Mouse (Mus musculus): ENCODE results near the gene Smad6. TPM values are rescaled to one million over a fixed set of nuclear protein-coding genes. Genes with fewer than 3 reads are reported as not detected.

Smad6 gene
- 10 to 100 TPM; 15.0 to 16.9 TPM for total RNA-seq (2021)
- long read RNA-seq, experiment 1, transcript Smad6-201 (4 exons, 2,971 nt), result major isoform, 31 of 40 reads
- long read RNA-seq, experiment 1, partial matches to known transcripts, result 3 of 40 reads
- long read RNA-seq, experiment 1, other reads (novel, unspliced or antisense), result 6 of 40 reads
- long read RNA-seq, experiment 2, transcript Smad6-201 (4 exons, 2,971 nt), result major isoform, 17 of 23 reads
- long read RNA-seq, experiment 2, partial matches to known transcripts, result 0 of 23 reads
- long read RNA-seq, experiment 2, other reads (novel, unspliced or antisense), result 6 of 23 reads

- peak; percentile 95 for DNase-seq
These were observed at the start of gene Smad6 for GRCm38 (mm10) chr9:64021853-64022561. Gene Smad6 (minus strand): TSS chr9:64022059.

- no peak for DNase-seq
These were observed 48.8 kb upstream of the Smad6 start for GRCm38 (mm10) chr9:64070674-64071073.

- DNase-seq, result no peak
These were observed 47.3 kb upstream of the Smad6 start for GRCm38 (mm10) chr9:64069131-64069530.

- DNase-seq, result peak; percentile 59
These were observed 46.7 kb upstream of the Smad6 start for GRCm38 (mm10) chr9:64068571-64068970.

GRCm38 (mm10) chr9:64067787-64068186, 45.9 kb upstream of the Smad6 start:
- no peak for DNase-seq

- DNase-seq, result peak; percentile 75
These were observed 38.2 kb upstream of the Smad6 start for GRCm38 (mm10) chr9:64060033-64060539.

- no peak for DNase-seq
These were observed 36.2 kb upstream of the Smad6 start for GRCm38 (mm10) chr9:64057903-64058650.

- DNase-seq, result no peak
These were observed 33.3 kb upstream of the Smad6 start for GRCm38 (mm10) chr9:64055162-64055561.

- DNase-seq, result no peak
These were observed 31.9 kb upstream of the Smad6 start for GRCm38 (mm10) chr9:64053786-64054185.

- no peak for DNase-seq
These were observed 29.4 kb upstream of the Smad6 start for GRCm38 (mm10) chr9:64051241-64051640.

GRCm38 (mm10) chr9:64050513-64051065, 28.7 kb upstream of the Smad6 start:
- DNase-seq, result peak; percentile 62

GRCm38 (mm10) chr9:64049471-64050380, 27.9 kb upstream of the Smad6 start:
- DNase-seq, result peak; percentile 87

- peak; percentile 65 for DNase-seq
These were observed 23.4 kb upstream of the Smad6 start for GRCm38 (mm10) chr9:64045117-64045890.

GRCm38 (mm10) chr9:64044343-64044742, 22.5 kb upstream of the Smad6 start:
- no peak for DNase-seq

- no peak for DNase-seq
These were observed 21.1 kb upstream of the Smad6 start for GRCm38 (mm10) chr9:64042911-64043310.

GRCm38 (mm10) chr9:64042216-64042615, 20.4 kb upstream of the Smad6 start:
- no peak for DNase-seq

- DNase-seq, result no peak
These were observed 8.2 kb upstream of the Smad6 start for GRCm38 (mm10) chr9:64029908-64030631.

- DNase-seq, result peak; percentile 70
These were observed 3.7 kb upstream of the Smad6 start for GRCm38 (mm10) chr9:64025565-64025964.

- DNase-seq, result no peak
These were observed 3.1 kb upstream of the Smad6 start for GRCm38 (mm10) chr9:64024976-64025375.
